Mouse (Mus musculus): ENCODE measurements around the gene Gas1. TPM values are rescaled to one million over a fixed set of nuclear protein-coding genes. Genes with fewer than 3 reads are reported as not detected.

Gas1 gene
- 10 to 100 TPM; 10.1 to 10.3 TPM for total RNA-seq (2021)

DNA sequence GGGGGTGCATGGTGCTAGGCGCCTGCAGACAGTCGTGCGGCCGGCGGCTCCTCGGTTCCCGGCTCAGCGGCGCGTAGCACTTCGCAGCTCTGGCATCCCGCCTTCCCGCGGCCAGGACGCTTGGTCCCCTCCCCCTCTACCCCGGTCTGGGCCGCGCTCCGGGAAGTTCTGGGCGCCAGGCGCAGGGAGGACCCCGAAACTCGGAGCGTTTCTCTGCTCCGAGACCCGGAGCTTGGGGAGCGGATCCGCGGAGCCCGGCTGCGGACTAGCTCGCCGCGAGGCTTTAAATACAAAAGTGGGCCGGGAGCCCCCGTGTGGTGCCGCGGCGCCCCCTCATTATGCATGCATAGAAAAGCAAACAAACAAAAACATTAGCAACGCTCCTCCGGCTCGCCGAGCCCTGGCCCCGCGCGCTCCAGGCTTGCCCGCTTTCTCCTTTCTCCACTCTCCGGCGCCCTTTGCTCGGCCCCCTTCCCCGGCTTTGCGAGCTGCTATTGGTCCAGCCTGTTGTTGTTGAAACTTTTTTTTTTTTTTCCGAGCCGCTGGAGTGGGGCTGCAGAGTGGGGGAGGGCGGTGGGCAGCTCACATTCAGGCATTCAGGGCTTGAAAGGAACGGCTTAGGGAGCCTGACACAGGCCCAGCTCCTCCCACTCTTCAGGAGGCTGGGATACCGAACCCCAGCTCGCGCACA is at the start of gene Gas1:
Gas1 (minus strand) TSS at position 260 of the 691 bp plus-strand sequence.
- DNase-seq, result peak; percentile 76 to 82

DNA sequence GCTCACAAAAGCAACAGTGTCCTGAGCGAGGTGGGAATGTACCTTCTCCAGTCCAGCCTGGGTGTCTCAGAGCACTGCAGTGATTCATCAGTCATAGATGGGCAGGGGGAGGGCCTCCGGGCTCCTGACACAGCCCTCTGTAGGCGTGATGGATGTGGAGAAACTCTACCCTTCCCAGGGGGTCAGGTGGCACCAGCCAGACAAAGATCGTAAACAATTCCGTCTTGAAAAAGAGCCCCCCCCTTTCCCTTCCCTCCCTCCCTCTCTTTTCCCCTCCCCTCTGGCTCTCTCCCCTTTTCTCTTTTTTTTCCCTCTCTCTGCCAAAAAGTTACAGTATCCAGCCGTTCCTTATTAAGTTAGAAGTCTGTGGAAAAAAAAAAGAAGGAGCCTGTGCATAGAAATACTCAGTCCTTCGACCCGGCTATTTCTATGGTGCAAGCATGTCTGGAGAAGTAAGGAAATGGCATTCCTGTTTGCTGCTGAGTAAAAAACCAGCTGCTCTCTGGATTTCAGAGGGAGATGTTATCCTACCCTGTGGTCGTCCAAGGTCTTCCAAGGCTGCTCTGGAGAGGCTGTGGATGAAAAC is 49.2 kb upstream of the Gas1 start:
- no peak for DNase-seq

DNA sequence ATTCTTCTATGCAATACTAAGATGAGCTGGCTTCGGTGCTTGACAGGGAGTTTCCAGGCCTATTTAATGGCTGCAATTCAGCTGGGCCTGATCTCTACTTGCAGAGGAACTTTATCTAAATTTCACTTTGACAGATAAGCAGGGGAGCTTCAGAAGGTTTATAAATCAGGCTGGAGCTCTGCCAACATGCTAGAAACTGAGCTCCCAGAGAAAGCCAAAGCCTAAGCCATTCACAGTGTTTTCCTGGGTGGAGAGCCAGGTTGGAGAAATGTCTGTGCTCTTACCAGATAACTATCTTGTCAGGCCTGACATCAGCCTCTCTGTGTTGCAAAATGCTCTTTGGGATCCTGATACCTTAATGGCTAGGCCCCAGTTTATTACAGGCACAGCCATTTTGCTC is 48.6 kb upstream of the Gas1 start:
- no peak for DNase-seq

DNA sequence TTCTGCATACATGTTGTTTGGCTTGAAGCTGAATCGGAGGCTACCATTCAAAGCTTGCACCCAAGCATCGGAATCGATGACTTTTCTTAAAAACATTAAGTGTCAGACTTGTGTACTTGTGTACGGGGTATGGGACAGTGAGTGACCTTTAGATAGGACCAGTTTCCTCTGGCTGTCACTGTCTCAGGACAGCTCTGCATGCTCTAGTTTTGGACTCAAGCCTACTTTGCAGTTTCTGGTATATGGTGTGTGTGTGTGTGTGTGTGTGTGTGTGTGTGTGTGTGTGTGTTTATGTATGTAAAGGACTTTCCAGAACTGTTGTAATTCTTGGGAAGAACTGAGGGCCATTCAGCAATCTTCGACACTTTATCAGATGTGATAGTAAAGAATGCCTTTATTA is 48.1 kb upstream of the Gas1 start:
- no peak for DNase-seq

DNA sequence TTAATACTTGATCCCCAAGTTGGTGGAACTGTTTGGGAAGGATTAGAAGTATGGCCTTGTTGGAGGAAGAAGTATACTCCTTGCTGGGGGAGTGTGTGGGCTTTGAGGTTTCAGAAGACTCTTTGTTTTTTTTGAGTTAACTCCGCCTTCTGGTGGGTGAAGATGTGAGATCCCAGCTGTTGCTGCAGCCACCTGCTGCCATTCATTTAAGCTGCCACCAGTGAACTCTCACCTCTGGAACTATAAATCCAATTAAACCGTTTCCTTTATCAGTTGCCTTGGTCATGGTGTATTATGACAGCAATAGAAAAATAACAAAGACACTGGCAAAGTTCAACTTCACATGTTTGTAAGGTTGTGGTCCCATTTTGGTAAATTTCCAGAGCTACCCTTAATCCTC is 46.6 kb upstream of the Gas1 start:
- no peak for DNase-seq

DNA sequence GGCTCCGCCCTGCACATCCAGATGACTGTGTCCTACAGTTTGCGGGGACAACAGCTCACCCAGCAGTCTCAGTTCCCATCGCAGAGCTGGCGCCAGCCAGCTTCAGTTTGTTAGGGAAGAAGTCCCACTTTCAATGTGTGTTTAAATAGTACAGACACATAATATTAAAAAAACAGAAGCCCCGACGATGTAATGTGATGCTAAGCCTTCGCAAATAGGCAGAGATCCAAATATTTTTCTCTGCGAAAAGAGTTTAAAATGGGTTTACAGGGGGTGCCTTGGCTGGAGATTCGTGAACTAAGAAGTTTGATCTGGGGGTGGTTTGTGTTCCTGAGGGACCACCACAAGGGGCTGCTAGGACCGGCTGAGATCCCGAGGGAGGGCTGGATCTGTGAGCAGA is 45.2 kb upstream of the Gas1 start:
- no peak for DNase-seq

DNA sequence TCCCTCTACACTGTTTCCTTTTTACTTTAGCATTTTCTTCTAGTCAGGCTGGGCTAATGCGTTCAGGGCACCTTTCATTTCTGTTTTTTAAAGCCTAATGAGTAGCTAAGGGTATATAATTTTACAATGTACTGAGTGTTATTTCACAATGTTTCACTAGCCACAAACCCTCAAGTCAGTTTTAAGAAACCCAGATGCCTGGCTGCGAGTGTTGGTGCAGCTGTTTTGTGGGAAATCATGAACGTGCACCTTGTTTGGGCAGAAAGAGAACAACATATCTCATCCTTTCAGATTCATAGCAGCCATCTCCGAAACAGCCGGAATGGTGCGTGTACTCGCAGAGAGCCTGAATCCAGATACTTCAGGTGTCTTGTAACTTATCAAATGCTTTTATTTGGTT is 36.7 kb upstream of the Gas1 start:
- no peak for DNase-seq

DNA sequence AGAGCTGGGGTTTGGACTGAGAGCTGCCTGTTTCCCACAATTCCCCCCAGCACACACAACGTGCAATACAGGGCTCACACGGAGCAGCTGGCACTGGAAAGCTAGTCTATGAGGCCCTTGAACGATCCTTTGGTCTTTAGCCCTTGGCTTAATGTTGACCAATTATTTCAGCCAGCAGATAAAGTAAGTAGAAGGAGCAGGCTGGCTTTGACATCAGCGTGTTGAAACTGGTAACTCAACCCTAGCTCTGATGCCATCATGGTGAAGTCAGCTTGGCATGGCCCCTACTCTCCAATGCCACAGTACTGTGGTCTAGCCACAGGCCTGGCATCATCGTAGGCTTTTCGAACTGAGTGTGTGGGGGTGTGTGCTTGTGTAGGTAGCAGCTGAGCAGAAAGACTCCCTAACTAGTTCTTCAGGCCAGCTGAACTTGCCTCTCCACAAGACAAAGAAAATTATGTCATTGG is 30.0 kb upstream of the Gas1 start:
- no peak for DNase-seq

DNA sequence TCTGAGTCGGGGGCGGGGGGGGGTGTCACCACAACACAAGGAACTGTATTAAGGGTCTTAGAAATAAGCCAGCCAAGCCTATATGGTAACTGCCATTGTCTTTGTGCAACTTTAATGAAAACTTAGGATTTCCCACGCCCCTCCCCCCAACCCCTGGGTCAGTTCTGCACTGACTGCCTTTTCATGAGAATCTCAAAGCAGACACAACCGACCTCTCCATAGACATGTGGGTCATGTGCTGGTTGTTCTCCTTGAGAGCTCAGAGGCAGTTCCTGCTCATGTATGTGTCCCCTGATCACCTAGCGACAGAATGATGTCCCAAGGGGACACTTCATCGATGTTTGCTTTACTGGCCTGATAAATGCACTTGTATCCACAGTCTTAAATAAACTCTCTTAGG is 27.6 kb upstream of the Gas1 start:
- DNase-seq, result no peak

DNA sequence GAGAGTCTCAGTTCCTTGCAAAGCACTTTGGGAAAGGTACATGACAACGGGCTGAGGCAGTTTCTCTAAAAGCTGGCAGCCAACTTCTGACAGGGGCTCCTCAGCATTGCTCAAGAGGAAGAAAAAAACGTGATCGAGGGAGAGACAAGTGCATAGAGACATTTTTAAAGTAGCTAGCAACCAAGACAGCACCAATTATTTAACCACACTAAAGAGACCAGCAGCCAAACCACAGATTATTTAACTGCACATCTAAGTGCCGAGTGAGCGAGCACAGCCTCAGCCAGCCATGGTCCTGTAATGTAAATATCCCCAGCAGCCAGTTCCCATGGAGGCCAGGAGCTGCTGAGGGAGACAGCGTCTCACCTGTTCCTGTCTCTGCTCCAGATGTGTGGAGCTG is 16.1 kb upstream of the Gas1 start:
- no peak for DNase-seq

DNA sequence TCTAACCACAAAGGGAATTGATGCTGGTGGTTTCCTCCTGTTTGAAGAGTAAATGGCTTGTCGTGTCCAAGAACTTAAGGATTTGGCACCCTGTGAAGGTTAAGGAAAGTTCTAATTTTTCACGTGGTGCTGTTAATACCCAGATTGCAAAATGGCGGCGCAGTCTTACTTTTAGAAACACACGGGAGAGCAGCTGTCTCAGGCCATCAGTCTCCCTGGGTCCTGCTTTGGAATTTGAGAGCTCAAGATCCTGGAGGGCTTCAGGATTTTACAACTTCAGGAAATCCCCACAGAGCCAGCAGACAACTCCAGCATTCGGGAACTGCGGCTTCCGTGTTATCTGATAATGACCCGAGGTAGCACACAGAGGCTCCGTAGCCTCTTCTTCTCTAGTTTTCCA is 12.8 kb upstream of the Gas1 start:
- no peak for DNase-seq

DNA sequence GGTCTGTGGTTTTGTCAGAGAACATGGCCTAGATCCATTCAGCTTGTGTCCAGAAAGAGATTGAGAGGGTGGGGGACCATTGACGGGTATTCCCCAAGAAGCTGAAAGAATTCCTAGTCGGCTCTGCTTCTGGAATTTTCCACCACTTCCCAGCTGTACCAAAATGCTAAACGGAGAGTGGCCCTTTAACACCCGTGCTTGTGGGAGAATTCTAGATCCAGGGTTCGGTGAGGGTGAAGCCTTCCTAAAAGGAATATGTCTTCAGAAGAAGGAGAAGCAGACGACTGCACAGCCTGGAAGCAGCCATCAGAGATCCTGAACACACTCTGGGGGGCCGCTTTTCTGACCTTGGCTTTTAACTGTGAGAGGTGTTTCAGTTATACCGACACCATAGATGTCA is 11.8 kb upstream of the Gas1 start:
- no peak for DNase-seq

DNA sequence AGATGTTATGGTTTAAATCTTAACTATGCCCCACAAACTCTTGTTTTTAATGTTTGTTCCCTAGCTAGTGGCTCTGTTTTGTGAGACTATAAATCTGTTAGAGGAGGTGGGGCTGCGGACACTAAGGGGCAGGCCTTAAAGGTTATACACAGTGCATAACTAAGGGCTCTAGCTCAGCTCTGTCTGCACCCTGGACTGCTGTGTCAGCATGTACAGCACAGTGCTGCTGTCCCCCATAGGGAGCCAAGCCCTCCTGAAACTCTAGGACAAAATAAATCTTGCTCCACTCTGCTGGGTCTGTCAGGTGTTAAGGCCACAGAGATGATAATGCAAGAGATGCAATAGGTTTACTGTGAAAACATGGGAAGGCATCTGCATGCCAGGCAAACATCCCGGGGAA is 10.1 kb upstream of the Gas1 start:
- DNase-seq, result no peak

DNA sequence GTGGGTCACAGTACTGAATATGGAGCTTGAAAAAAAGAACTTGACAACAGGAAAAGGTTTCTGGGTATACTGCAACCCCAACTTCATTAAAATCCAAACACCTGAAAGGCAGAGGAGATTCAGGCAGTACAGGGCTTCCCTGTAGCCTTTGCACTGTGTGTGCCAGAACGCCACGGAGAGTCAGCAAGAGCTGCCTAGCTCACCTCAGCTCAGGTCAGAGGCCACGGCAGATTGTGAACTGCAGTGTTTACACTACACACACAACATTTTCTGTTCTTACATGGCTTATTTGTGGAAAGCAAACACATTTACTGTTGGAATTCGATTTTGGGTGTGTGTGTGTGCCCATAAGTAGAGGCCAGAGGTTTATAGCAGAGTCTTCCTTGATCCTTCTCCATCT is 5.2 kb upstream of the Gas1 start:
- DNase-seq, result no peak

DNA sequence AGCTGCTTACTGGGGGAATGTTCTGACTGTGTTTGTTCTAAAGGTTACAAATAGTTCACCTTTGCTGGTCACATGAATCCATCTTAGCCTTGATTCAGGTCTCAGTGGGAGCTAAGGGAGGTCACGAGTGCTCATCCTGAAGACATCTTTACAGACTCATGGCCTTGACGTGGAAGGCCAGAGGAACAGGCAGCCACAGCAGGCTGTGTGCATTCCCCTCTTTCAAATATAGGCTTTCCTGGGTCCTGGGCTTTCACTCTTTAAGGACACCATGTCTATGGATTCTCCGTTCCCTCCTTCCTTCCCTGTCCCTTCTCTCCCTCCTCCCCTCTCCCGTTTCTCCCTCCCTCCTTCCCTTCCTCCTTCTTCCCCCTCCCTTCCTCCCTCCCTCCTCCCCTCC is 2.5 kb upstream of the Gas1 start:
- no peak for DNase-seq

DNA sequence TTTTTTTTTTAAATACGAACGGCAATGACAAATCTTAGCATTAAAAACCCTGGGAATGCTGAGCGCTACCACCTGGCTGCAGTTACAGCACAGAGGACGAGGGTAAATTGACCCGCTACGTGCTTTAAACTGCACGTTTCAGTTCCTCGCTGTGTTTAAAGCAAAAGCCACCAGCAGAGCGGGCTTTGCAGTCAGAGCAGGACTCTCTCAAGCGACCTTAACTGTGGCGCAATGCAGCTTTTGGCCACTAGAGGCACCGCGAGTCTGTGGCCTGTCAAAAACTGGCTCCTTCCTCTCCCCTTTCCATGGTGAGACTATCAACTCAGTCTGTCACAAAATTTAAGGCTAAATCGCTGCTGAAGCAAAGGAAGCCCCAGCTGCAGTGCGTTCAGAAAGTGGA is 1.3 kb upstream of the Gas1 start:
- DNase-seq, result peak; percentile 92 to 93

DNA sequence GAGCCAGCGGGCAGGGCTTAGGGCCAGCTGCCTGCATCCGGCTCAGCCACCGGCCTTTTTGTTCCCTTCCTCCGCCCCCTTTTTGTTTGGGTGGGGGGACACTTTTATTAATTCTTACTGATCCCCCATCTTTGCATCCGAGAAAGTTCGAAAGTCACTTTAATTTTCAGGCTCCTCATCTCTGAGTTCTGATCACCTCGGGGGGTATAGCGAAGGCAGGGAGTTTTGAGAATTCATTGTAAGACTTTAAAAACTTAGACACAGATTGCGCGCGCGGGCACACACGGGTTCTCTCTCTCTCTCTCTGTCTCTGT is 589 bp upstream of the Gas1 start:
- DNase-seq, result no peak

DNA sequence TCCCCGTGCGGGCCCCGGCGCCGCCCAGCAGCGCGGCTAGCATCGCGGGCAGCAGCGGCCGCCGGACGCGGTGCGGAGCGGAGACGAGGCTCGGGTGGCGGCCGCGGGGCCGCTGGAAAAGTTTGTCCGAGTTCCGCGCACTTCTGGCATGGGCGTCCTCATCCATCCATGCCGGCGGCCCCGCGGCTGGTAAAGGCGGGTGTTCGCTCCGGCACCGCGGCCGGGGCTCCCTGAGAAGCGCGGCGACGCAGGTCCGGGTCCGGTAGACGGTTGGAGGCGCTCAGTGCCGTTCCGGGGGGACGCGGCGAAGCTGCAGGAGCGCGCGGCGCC is 424 bp downstream of the Gas1 start:
- no peak for DNase-seq

DNA sequence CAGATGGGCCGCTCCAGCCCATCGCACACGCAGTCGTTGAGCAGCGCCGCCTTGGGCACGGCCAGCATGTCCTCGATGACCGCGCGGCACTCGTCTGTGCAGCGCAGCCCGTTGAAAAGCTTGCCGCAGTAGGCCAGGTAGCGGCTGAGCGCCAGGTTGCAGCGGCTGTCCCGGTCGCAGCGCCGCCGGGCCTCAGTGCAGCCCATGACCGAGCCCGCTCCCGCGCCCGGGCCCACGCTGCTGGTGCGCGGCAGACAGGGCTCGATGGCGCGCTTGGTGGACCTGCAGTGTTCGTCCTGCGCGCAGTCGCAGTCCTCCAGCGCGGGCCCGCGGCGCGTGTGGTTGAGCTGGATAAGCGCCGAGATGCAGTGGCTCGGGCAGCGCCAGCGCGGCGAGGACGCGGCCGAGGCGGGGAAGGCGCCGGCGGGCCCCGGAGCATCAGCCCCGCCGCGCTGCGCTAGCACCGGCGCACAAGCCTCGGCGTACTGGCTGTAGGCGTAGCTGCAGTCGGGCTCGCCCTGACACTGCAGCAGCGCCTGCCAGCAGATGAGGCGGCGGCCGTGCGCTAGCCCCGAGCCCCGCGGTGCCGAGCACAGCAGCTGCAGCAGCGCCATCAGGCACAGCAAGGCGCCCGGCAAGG is 909 bp downstream of the Gas1 start:
- peak; percentile 56 to 71 for DNase-seq

DNA sequence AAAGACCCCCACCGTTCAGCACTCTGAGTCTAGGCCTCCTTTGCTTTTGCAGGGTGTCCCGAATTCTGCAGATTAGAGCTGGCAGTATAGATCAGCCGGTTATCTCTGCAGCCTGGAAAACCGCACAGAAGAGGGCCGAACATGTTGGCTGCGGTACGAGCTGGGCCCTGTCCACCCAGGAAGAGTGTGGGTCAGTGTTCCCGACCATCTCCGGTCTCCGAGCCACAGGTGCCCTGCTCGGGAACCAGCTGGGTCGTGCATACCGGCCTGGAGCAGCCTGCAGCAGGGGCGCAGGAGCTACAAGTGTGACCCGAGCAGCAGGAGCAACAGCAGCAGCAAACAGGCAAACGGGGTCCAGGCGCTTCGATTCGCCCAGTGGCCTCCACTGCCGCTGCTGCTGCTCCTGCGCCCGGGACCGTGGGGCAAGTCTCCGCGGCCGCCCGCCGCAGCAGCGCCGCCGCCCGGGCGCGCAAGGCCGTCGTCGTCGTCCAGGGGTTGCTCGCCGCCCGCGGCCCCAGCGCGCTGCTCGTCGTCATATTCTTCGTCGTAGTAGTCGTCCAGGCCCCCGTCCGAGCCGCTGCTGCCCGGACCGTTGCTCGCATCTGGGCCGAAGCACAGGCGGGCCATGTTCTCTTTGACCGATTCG is 1.6 kb downstream of the Gas1 start:
- peak in 1 of 2 experiments; percentile 19 for DNase-seq

DNA sequence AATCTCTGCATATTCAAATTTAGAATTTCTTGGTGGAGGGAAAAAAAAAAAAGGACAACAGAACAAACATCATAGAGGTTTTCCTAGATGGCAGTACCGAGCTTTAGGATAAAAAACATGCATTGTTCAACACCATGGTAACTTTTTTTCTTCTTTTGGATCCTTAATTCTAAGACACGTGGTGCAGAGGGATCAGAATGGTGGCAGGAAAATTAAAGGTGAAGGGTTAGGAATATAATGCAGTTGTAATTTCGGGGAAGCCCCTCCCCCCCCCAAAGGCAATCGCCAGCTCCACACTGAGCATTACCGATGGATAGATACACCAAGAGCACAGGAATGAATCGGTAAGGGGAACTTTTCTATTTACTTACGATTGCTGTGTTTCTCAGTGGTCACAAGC is 2.2 kb downstream of the Gas1 start:
- no peak for DNase-seq

DNA sequence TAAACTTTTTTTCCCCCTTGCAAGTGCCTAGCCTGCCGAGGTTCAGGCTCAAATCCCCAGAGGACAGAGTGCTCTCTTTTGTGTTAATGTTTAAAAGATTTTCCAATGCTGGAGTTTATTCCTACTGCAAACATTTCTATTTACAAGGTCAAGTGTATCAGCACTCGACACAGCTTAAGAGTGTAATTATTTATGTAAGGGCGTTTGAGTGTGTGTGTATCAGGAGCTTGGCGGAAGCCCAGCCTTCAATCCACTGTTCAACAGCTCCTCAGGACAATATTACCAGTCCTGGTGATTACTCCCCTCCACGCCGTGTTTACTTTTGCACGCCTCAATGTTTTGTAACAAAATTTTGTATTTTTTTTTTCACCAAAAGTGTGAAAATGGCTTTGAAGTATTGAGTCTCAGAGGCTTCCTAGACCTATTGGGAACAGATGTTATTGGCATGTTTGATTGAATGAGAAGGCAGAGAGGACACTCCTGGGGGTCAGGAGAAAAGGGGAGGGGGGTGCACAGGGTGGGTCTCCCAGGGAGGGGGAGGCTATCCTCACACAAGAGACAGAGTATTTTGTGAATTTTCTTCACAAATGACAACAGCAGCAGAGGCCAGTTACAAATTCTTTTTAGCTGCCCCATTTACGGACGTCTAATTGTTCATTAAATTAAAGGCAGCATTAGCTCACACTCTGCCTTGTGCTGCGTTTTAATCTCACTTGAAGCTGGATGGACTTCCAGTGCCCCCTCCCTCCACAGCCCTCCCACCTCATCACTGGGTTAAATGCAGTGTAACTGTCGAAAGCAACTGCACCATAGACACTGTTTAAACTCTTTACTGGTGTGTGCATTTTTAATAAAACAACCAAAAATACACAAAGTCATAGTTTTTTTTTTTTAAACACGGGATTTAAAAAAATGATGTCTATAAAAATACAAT is 3.3 kb downstream of the Gas1 start:
- DNase-seq, result no peak

DNA sequence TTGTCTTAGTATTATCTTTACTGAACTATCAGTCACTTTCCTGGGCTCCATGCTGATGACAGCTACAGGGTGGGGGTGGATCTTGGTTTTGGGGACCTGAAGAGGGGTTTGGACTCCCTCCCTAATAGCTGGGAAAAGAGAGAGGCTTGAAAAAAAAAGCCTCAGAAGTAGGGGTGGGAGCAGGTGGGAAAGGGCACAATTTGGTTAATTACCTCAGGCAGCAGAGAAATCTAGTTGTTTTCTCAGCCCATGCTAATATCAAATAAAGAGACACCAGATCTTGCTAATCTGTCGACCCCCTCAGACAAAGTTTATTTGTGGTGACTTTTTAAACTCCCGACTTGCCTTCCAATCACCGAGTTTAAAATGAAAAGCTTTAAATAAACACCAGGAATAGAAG is 4.0 kb downstream of the Gas1 start:
- DNase-seq, result no peak
